Mouse (Mus musculus): Measurements from ENCODE around the gene Slc23a4. TPM values are rescaled to one million over a fixed set of nuclear protein-coding genes. Genes with fewer than 3 reads are reported as not detected.

Gene Slc23a4
- polyA plus RNA-seq, 1 experiment from 2014 or later = 0.12 TPM

GRCm38 (mm10) chr6:34995265-34995681 is 7.1 kb upstream of the Slc23a4 start:
- Histone ChIP-seq H3K27ac (ENCODE audit: low read depth) (no peak overlapping the region), H3K27me3 (ENCODE audit: insufficient read depth, low read length) (no peaks in the 10 kb centered on the region), H3K4me3 (ENCODE audit: low read depth, low read length) (peak overlapping the region; percentile 25; the same call in 1 of the 2 replicates), H3K9me3 (ENCODE audit: low read length) (no peaks in the 10 kb centered on the region), H3K9ac (replicated peaks) (no peak overlapping the region), H3K4me1 (ENCODE audit: insufficient read depth) (peaks cover 5% of the 10 kb centered on the region), H3K36me3 (replicated peaks; ENCODE audit: insufficient read depth, low read length) (no peaks in the 10 kb centered on the region), H3K4me2 (ENCODE audit: low read depth, low read length) (peak overlapping the region; percentile 72)
- no peak for TF ChIP-seq EP300 (IDR thresholded peaks at IDR 0.05; ENCODE audit: low read depth)
- TF ChIP-seq CTCF (IDR thresholded peaks at IDR 0.05; ENCODE audit: low read depth) = peak; percentile 91
- DNase-seq (peak; percentile 82), ATAC-seq (peak; percentile 83)
- 6% methylated on average over 13 of the region's 13 CpGs for WGBS (ENCODE audit: insufficient replicate concordance)

- ATAC-seq (peak; percentile 17; the same call in 1 of the 2 replicates), DNase-seq (no peak)
Measured at GRCm38 (mm10) chr6:34994692-34995091, 6.5 kb upstream of the Slc23a4 start.

GRCm38 (mm10) chr6:34989263-34989662 is 1.1 kb upstream of the Slc23a4 start:
- TF ChIP-seq EP300 (IDR thresholded peaks at IDR 0.05; ENCODE audit: low read depth) = no peak
- H3K9ac ChIP-seq (replicated peaks) = no peak overlapping the region
- H3K4me1 ChIP-seq (ENCODE audit: insufficient read depth) = peaks cover 5% of the 10 kb centered on the region
- no peak overlapping the region for H3K27ac ChIP-seq (ENCODE audit: low read depth)
- no peak overlapping the region for H3K4me3 ChIP-seq (ENCODE audit: low read depth, low read length)
- WGBS (ENCODE audit: insufficient replicate concordance) = 70% methylated on average over 6 of the region's 6 CpGs
- ATAC-seq = no peak
- no peaks in the 10 kb centered on the region for H3K9me3 ChIP-seq (ENCODE audit: low read length)
- DNase-seq = no peak
- H3K4me2 ChIP-seq (ENCODE audit: low read depth, low read length) = no peak overlapping the region
- no peaks in the 10 kb centered on the region for H3K36me3 ChIP-seq (replicated peaks; ENCODE audit: insufficient read depth, low read length)
- no peaks in the 10 kb centered on the region for H3K27me3 ChIP-seq (ENCODE audit: insufficient read depth, low read length)

More at GRCm38 (mm10) chr6:34994692-34995091, 6.5 kb upstream of the Slc23a4 start:
- TF ChIP-seq EP300 (IDR thresholded peaks at IDR 0.05; ENCODE audit: low read depth) = no peak
- no peak for TF ChIP-seq CTCF (IDR thresholded peaks at IDR 0.05; ENCODE audit: low read depth)
- Histone ChIP-seq H3K4me1 (ENCODE audit: insufficient read depth) (peaks cover 5% of the 10 kb centered on the region), H3K4me3 (ENCODE audit: low read depth, low read length) (0 out of 2 replicates have a peak overlapping the region, but pooled peaks have one; percentile 25), H3K27ac (ENCODE audit: low read depth) (no peak overlapping the region), H3K9ac (replicated peaks) (no peak overlapping the region), H3K27me3 (ENCODE audit: insufficient read depth, low read length) (no peaks in the 10 kb centered on the region), H3K4me2 (ENCODE audit: low read depth, low read length) (peak overlapping the region; percentile 72), H3K36me3 (replicated peaks; ENCODE audit: insufficient read depth, low read length) (no peaks in the 10 kb centered on the region), H3K9me3 (ENCODE audit: low read length) (no peaks in the 10 kb centered on the region)
- 31% methylated on average over 5 of the region's 5 CpGs for WGBS (ENCODE audit: insufficient replicate concordance)

- Histone ChIP-seq H3K36me3 (replicated peaks; ENCODE audit: insufficient read depth, low read length) (no peaks in the 10 kb centered on the region), H3K4me3 (ENCODE audit: low read depth, low read length) (no peak overlapping the region), H3K9me3 (ENCODE audit: low read length) (no peaks in the 10 kb centered on the region), H3K9ac (replicated peaks) (no peak overlapping the region), H3K4me1 (ENCODE audit: insufficient read depth) (peaks cover 5% of the 10 kb centered on the region), H3K4me2 (ENCODE audit: low read depth, low read length) (no peak overlapping the region), H3K27ac (ENCODE audit: low read depth) (no peak overlapping the region), H3K27me3 (ENCODE audit: insufficient read depth, low read length) (no peaks in the 10 kb centered on the region)
- ATAC-seq (no peak), DNase-seq (no peak)
- TF ChIP-seq EP300 (IDR thresholded peaks at IDR 0.05; ENCODE audit: low read depth) = no peak
- no peak for TF ChIP-seq CTCF (IDR thresholded peaks at IDR 0.05; ENCODE audit: low read depth)
- WGBS (ENCODE audit: insufficient replicate concordance) = 62% methylated on average over 12 of the region's 12 CpGs
Measured at GRCm38 (mm10) chr6:34987085-34987645, 1.0 kb downstream of the Slc23a4 start.

DNA sequence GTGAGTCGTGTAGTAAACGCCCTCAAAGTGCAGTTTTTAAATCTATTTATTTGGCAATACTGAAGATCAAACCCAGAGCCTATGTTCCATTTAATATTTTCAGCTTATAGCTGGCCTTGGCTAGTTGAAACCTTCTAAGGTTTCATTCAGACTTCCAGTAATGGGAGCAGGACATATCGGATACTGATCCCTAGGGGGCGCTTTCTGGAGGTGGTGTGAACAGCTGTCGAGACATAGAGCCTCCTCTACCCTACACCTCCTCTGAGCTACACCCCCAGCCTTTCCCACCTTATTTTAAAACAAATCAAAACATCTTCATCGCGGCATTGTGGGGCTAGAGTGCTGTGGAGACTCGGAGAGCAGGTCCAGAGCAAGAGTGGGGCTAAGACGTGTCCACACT is 7.5 kb downstream of the Slc23a4 start:
- TF ChIP-seq EP300 (IDR thresholded peaks at IDR 0.05; ENCODE audit: low read depth) = no peak
- TF ChIP-seq CTCF (IDR thresholded peaks at IDR 0.05; ENCODE audit: low read depth) = peak; percentile 20; the same call in 1 of the 2 replicates

DNA sequence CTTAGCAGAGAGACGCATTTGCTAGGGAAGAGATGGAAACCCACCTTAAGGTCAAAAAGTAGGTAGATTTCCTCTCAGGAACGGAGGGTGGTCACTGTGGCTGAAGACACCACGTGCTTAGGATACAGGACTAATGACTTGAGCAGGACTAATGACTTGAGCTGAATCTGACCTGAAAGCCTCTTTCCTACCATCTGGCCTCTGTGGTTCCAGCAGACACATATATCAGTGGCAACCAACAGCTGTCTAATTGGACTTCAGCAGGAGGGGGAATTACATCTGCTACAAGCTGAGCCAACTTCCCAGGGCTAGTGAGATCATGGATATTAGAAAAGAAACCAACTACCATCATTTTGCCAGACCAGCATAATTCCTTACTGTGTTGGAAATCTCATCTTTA is 8.9 kb downstream of the Slc23a4 start:
- Histone ChIP-seq H3K36me3 (replicated peaks; ENCODE audit: insufficient read depth, low read length) (no peaks in the 10 kb centered on the region), H3K9me3 (ENCODE audit: low read length) (no peaks in the 10 kb centered on the region), H3K27ac (ENCODE audit: low read depth) (no peak overlapping the region), H3K4me2 (ENCODE audit: low read depth, low read length) (no peak overlapping the region), H3K4me3 (ENCODE audit: low read depth, low read length) (no peak overlapping the region), H3K27me3 (ENCODE audit: insufficient read depth, low read length) (no peaks in the 10 kb centered on the region), H3K9ac (replicated peaks) (no peak overlapping the region), H3K4me1 (ENCODE audit: insufficient read depth) (no peaks in the 10 kb centered on the region)
- no peak for TF ChIP-seq EP300 (IDR thresholded peaks at IDR 0.05; ENCODE audit: low read depth)
- no peak for TF ChIP-seq CTCF (IDR thresholded peaks at IDR 0.05; ENCODE audit: low read depth)
- ATAC-seq = no peak
- 80% methylated on average over 3 of the region's 3 CpGs for WGBS (ENCODE audit: insufficient replicate concordance)
- DNase-seq = no peak

More for the DNA sequence above, 7.5 kb downstream of the Slc23a4 start:
- 60% methylated on average over 9 of the region's 9 CpGs for WGBS (ENCODE audit: insufficient replicate concordance)
- Histone ChIP-seq H3K9ac (replicated peaks) (no peak overlapping the region), H3K4me1 (ENCODE audit: insufficient read depth) (no peaks in the 10 kb centered on the region), H3K9me3 (ENCODE audit: low read length) (no peaks in the 10 kb centered on the region), H3K36me3 (replicated peaks; ENCODE audit: insufficient read depth, low read length) (no peaks in the 10 kb centered on the region), H3K27me3 (ENCODE audit: insufficient read depth, low read length) (no peaks in the 10 kb centered on the region), H3K4me2 (ENCODE audit: low read depth, low read length) (no peak overlapping the region), H3K27ac (ENCODE audit: low read depth) (no peak overlapping the region), H3K4me3 (ENCODE audit: low read depth, low read length) (no peak overlapping the region)
- DNase-seq = no peak
- ATAC-seq = no peak

Measured in liver, postnatal 0 days (tissue).